Mouse (Mus musculus) CH12.LX (cell line): ENCODE results near the gene Gm26566. TPM values are rescaled to one million over a fixed set of nuclear protein-coding genes. Genes with fewer than 3 reads are reported as not detected.

Experiments
- DNase-seq: peaks from one replicate; pipeline ENCODE4 v3.0.0-alpha.2; 2013; ENCODE audit errors: extremely low read depth
- H3K27ac ChIP-seq: 2 replicates; pipeline ENCODE4 v1.5.1; 2012; ENCODE audit warnings: low read depth, mild to moderate bottlenecking, control low read depth, moderate library complexity; ENCODE audit not compliant: insufficient read depth
- H3K27me3 ChIP-seq: replicated peaks from 2 replicates; pipeline ENCODE3; 2012; ENCODE audit warnings: inconsistent platforms
- H3K36me3 ChIP-seq, 2 experiments: replicated peaks in 1 of 2; 2 replicates each; pipeline versions ENCODE3 to v1.6.1; 2012; ENCODE audit warnings: inconsistent platforms in 1 of 2, low read length in 1 of 2, mild to moderate bottlenecking in 1 of 2, mixed read lengths in 1 of 2, moderate library complexity in 1 of 2; ENCODE audit not compliant: control insufficient read depth in 1 of 2, insufficient read depth in 1 of 2
- H3K4me1 ChIP-seq, 2 experiments: 2 replicates each; pipeline ENCODE4 v1.6.1; 2012; ENCODE audit warnings: inconsistent platforms in 1 of 2, moderate library complexity in 1 of 2; ENCODE audit not compliant: insufficient read depth in 2 of 2, control insufficient read depth in 1 of 2
- H3K4me2 ChIP-seq: 2 replicates; pipeline ENCODE4 v1.6.1; 2012; ENCODE audit warnings: low read depth, mild to moderate bottlenecking, control low read depth; ENCODE audit not compliant: poor library complexity, insufficient read depth, severe bottlenecking
- H3K4me3 ChIP-seq, 3 experiments: fragments of 150-350 bp in 1 of 3; sonication (generic) in 1 of 3; replicated peaks in 1 of 3; 2 replicates each; pipeline versions ENCODE3 to v1.5.1; 2011 to 2012; ENCODE audit warnings: low read depth in 2 of 3, low read length in 2 of 3, mild to moderate bottlenecking in 2 of 3, moderate library complexity in 2 of 3, control low read depth in 1 of 3, improper control_type of control experiment in 1 of 3, inconsistent platforms in 1 of 3, mixed read lengths in 1 of 3; ENCODE audit not compliant: poor library complexity in 1 of 3
- H3K79me2 ChIP-seq: replicated peaks from 2 replicates; pipeline ENCODE4 v1.6.1; 2012; ENCODE audit warnings: mild to moderate bottlenecking, moderate library complexity; ENCODE audit not compliant: control insufficient read depth, poor library complexity, insufficient read depth, severe bottlenecking; ENCODE audit errors: extremely low read depth
- H3K9ac ChIP-seq: 2 replicates; pipeline ENCODE4 v1.6.1; 2012; ENCODE audit warnings: low read depth, mild to moderate bottlenecking, control low read depth, moderate library complexity; ENCODE audit not compliant: insufficient read depth
- H3K9me3 ChIP-seq: replicated peaks from 2 replicates; pipeline ENCODE3; 2012; ENCODE audit warnings: low read length, inconsistent platforms, mixed read lengths
- CHD1 ChIP-seq: IDR thresholded peaks from 2 replicates; pipeline ENCODE4 v1.6.1; 2012; ENCODE audit warnings: low read depth, low read length, improper control_type of control experiment, inconsistent platforms
- CHD2 ChIP-seq: IDR thresholded peaks from 2 replicates; pipeline ENCODE4 v1.6.1; 2011; ENCODE audit warnings: low read length, improper control_type of control experiment
- CTCF ChIP-seq, 2 experiments: IDR thresholded peaks in 1 of 2; conservative IDR thresholded peaks in 1 of 2; 2 replicates each; pipeline ENCODE4 v1.5.1; 2011 to 2012; ENCODE audit warnings: low read depth in 2 of 2, low read length in 2 of 2, improper control_type of control experiment in 1 of 2, inconsistent platforms in 1 of 2, mild to moderate bottlenecking in 1 of 2, moderate library complexity in 1 of 2
- EP300 ChIP-seq: IDR thresholded peaks from 2 replicates; pipeline ENCODE4 v1.6.1; 2011; ENCODE audit warnings: low read length, improper control_type of control experiment
- JUN ChIP-seq: IDR thresholded peaks from 2 replicates; pipeline ENCODE4 v1.6.1; 2011; ENCODE audit warnings: low read depth, mild to moderate bottlenecking, low read length, improper control_type of control experiment, moderate library complexity; ENCODE audit not compliant: insufficient read depth
- JUND ChIP-seq: conservative IDR thresholded peaks from 2 replicates; pipeline ENCODE4 v1.6.1; 2011; ENCODE audit warnings: low read depth, low read length, improper control_type of control experiment
- KAT2A ChIP-seq: IDR thresholded peaks from 2 replicates; pipeline ENCODE4 v1.6.1; 2012; ENCODE audit warnings: low read length, improper control_type of control experiment, inconsistent platforms; ENCODE audit not compliant: insufficient replicate concordance
- MAFK ChIP-seq: IDR thresholded peaks from 2 replicates; pipeline ENCODE4 v1.6.1; 2011; ENCODE audit warnings: low read length, improper control_type of control experiment; ENCODE audit not compliant: insufficient replicate concordance
- MAX ChIP-seq: IDR thresholded peaks from 2 replicates; pipeline ENCODE4 v1.6.1; 2011; ENCODE audit warnings: low read length, improper control_type of control experiment
- MAZ ChIP-seq: IDR thresholded peaks from 2 replicates; pipeline ENCODE4 v1.6.1; 2012; ENCODE audit warnings: low read depth, mild to moderate bottlenecking, inconsistent platforms, low read length, improper control_type of control experiment, moderate library complexity
- MEF2A ChIP-seq: IDR thresholded peaks from 2 replicates; pipeline ENCODE4 v1.6.1; 2014; ENCODE audit warnings: low read depth, mild to moderate bottlenecking, inconsistent platforms, low read length, improper control_type of control experiment, borderline replicate concordance
- PAX5 ChIP-seq: IDR thresholded peaks from 2 replicates; pipeline ENCODE4 v1.6.1; 2012; ENCODE audit warnings: low read length, inconsistent platforms, mixed read lengths
- POLR2A ChIP-seq: IDR thresholded peaks from 2 replicates; pipeline ENCODE4 v1.6.1; 2011; ENCODE audit warnings: low read depth, mild to moderate bottlenecking, improper control_type of control experiment, low read length
- POLR2AphosphoS2 ChIP-seq: IDR thresholded peaks from 2 replicates; pipeline ENCODE4 v1.6.1; 2011; ENCODE audit warnings: low read depth, low read length, improper control_type of control experiment
- RAD21 ChIP-seq: IDR thresholded peaks from 2 replicates; pipeline ENCODE4 v1.6.1; 2011; ENCODE audit warnings: low read depth, mild to moderate bottlenecking, low read length, improper control_type of control experiment, moderate library complexity
- RCOR1 ChIP-seq: conservative IDR thresholded peaks from 2 replicates; pipeline ENCODE4 v1.6.1; 2012; ENCODE audit warnings: low read depth, mild to moderate bottlenecking, inconsistent platforms, low read length, improper control_type of control experiment
- SIN3A ChIP-seq: IDR thresholded peaks from 2 replicates; pipeline ENCODE4 v1.6.1; 2012; ENCODE audit warnings: low read length, improper control_type of control experiment, inconsistent platforms
- SMC3 ChIP-seq: IDR thresholded peaks from 2 replicates; pipeline ENCODE4 v1.6.1; 2011; ENCODE audit warnings: low read depth, low read length, improper control_type of control experiment
- TBP ChIP-seq: conservative IDR thresholded peaks from 2 replicates; pipeline ENCODE4 v1.6.1; 2011; ENCODE audit warnings: low read depth, low read length, improper control_type of control experiment
- TCF12 ChIP-seq: IDR thresholded peaks from 2 replicates; pipeline ENCODE4 v1.6.1; 2014; ENCODE audit warnings: low read depth, mild to moderate bottlenecking, inconsistent platforms, low read length, improper control_type of control experiment
- UBTF ChIP-seq: IDR thresholded peaks from 2 replicates; pipeline ENCODE4 v1.6.1; 2012; ENCODE audit warnings: low read depth, mild to moderate bottlenecking, inconsistent platforms, low read length, improper control_type of control experiment, moderate library complexity
- USF1 ChIP-seq: IDR thresholded peaks from 2 replicates; pipeline ENCODE4 v1.6.1; 2014; ENCODE audit warnings: low read depth, mild to moderate bottlenecking, inconsistent platforms, low read length, improper control_type of control experiment
- USF2 ChIP-seq: conservative IDR thresholded peaks from 2 replicates; pipeline ENCODE4 v1.6.1; 2011; ENCODE audit warnings: low read depth, low read length, improper control_type of control experiment
- ZMIZ1 ChIP-seq: IDR thresholded peaks from 2 replicates; pipeline ENCODE4 v1.6.1; 2012; ENCODE audit warnings: low read depth, mild to moderate bottlenecking, inconsistent platforms, low read length, improper control_type of control experiment
- ZNF384 ChIP-seq: IDR thresholded peaks from 2 replicates; pipeline ENCODE4 v1.6.1; 2012; ENCODE audit warnings: low read depth, low read length, improper control_type of control experiment, inconsistent platforms
- dilution Hi-C: fragments of 300-500 bp; cut with MboI; formaldehyde crosslinking; loops from 2 replicates; pipeline ENCODE4 v1.14.3; 2020; ENCODE audit warnings: low sequenced_read_pairs; ENCODE audit not compliant: extremely low pct_unique_long_range_greater_than_20kb, extremely low pct_ligation_motif_present
- in situ Hi-C: fragments of 300-500 bp; cut with MboI; formaldehyde crosslinking; loops from 3 replicates; pipeline ENCODE4 v1.14.3; 2019; ENCODE audit warnings: low sequenced_read_pairs, low pct_ligation_motif_present, low pct_unique_long_range_greater_than_20kb, mixed read lengths
- polyA plus RNA-seq: library from polyadenylated mRNA; unstranded; fragments of >175 nt; gene quantifications from 2 replicates; pipeline ENCODE4 v1.2.1, GENCODE M21; 2012; ENCODE audit warnings: low read depth; ENCODE audit not compliant: insufficient read length
- total RNA-seq, 2 experiments: library from RNA; depleted of rRNA; stranded (reverse); fragments of 300-350 nt in 1 of 2; fragments of >200 nt in 1 of 2; gene quantifications; 2 replicates each; pipeline ENCODE4 v1.2.3; 2012 to 2014

Gene Gm26566
- total and polyA plus RNA-seq, 3 experiments: 0.49 to 11.9 TPM; not detected in 1

DNA sequence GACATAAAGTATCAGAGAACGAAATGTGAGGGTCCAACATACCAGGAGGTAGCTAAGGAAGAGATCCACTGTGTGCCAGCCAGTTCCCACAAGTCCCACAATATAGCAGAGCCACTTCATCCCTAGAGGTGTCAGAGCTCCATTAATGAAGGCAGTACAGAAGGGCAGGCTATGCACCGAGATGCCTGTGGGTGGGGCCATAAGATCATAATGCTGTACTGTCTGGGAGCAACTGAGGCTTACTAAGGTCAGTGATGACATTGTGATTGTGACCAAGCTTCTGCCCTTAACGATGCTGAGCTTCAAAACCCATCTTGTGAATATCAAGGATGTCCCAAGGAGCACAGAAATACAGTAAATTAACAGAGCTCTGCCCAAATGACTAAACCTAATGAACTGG, 22.6 kb downstream of the Gm26566 start:
- in situ Hi-C loops (no loop called here), dilution Hi-C loops (no loop called here)
- TF ChIP-seq KAT2A: no peak
- TF ChIP-seq ZMIZ1: no peak
- peak in 1 of 2 experiments; percentile 74; a peak in 2 of 4 replicates for TF ChIP-seq CTCF (conservative IDR thresholded peaks at IDR 0.05 in 1 of 2, IDR thresholded peaks at IDR 0.05 in 1 of 2; ENCODE audit: low read depth in 2 of 2, low read length in 2 of 2)
- no peak for TF ChIP-seq CHD1
- no peak for TF ChIP-seq MAX
- TF ChIP-seq SMC3: peak; percentile 53
- peak; percentile 72 for TF ChIP-seq RAD21
- no peak for TF ChIP-seq CHD2
- no peak for TF ChIP-seq USF2
- no peak for TF ChIP-seq TBP
- Histone ChIP-seq H3K36me3 (no peaks in the 10 kb centered on the region), H3K4me1 (peaks cover 7% of the 10 kb centered on the region in 2 experiments), H3K27me3 (peaks cover 67% of the 10 kb centered on the region), H3K9me3 (no peaks in the 10 kb centered on the region), H3K4me3 (no peak overlapping the region), H3K79me2 (no peaks in the 10 kb centered on the region), H3K27ac (no peak overlapping the region), H3K4me2 (no peak overlapping the region), H3K9ac (no peak overlapping the region)
- no peak for DNase-seq

DNA sequence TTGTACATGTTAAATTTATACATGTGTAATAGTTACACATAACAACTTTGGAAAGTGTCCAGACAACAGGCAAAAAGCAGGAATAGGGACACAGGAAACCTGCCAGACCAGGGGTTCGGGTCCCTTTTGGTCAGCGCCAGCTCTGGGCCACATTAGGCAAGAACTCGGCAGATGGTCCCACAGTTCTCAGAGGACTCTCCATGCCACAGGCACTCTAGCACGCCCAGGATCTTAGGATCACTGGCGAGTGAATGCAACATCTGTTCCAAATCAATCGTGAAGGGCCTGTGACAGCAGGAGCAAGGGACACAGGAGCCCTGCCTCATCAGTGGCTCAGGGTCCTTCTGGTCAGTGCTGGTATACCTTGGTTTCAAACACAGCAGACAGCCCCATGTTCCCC, 28.3 kb downstream of the Gm26566 start:
- no peaks in the 10 kb centered on the region for H3K79me2 ChIP-seq
- no peak overlapping the region for H3K4me3 ChIP-seq
- no peaks in the 10 kb centered on the region for H3K36me3 ChIP-seq
- peaks cover 3% of the 10 kb centered on the region for H3K9me3 ChIP-seq
- dilution Hi-C loops: no loop called here
- no peak overlapping the region for H3K27ac ChIP-seq
- H3K27me3 ChIP-seq: peaks cover 42% of the 10 kb centered on the region
- no peak for TF ChIP-seq PAX5
- TF ChIP-seq USF1: no peak
- no peak for TF ChIP-seq POLR2A
- no peak for TF ChIP-seq POLR2AphosphoS2
- TF ChIP-seq SIN3A: no peak
- no peak for TF ChIP-seq TCF12
- no peak for TF ChIP-seq CHD2
- no peak for TF ChIP-seq JUND
- TF ChIP-seq UBTF: no peak
- no peak for TF ChIP-seq EP300
- no peak for TF ChIP-seq ZNF384
- no peak for TF ChIP-seq RCOR1
- TF ChIP-seq MEF2A: no peak
- no peak for TF ChIP-seq MAZ
- no peak for TF ChIP-seq JUN
- TF ChIP-seq MAFK: no peak
- H3K9ac ChIP-seq: no peak overlapping the region
- H3K4me1 ChIP-seq: 0 out of 4 replicates have a peak, but pooled peaks cover 0 to 3% of the 10 kb centered on the region in 2 experiments
- no peak for DNase-seq
- in situ Hi-C loops: no loop called here
- H3K4me2 ChIP-seq: no peak overlapping the region
